Mouse (Mus musculus) intestine, embryonic 14.5 days (tissue): Measurements from ENCODE around the gene Tfr2. TPM values are rescaled to one million over a fixed set of nuclear protein-coding genes. Genes with fewer than 3 reads are reported as not detected.

Experiments
- ATAC-seq: fragments of 200-750 bp; cut with Nextera tagmentation; replicated peaks from 2 replicates; pipeline ENCODE4 v1.8.0; 2017; ENCODE audit warnings: low read depth, moderate number of reproducible peaks, moderate TSS enrichment, moderate library complexity; ENCODE audit not compliant: low FRiP score, low TSS enrichment
- DNase-seq: peaks from one replicate; pipeline ENCODE4 v3.0.0-alpha.2; 2018; ENCODE audit warnings: low spot score
- H3K27ac ChIP-seq: fragments of 300-500 bp; sonication (generic); 2 replicates; pipeline ENCODE4 v1.5.1; 2014; ENCODE audit warnings: low read depth, mild to moderate bottlenecking, control low read depth
- H3K27me3 ChIP-seq: fragments of 300-500 bp; sonication (generic); replicated peaks from 2 replicates; pipeline ENCODE4 v1.6.1; 2014; ENCODE audit warnings: low read length, control low read depth; ENCODE audit not compliant: control insufficient read depth, insufficient read depth
- H3K36me3 ChIP-seq: fragments of 300-500 bp; sonication (generic); 2 replicates; pipeline ENCODE4 v1.6.1; 2014; ENCODE audit warnings: low read length, control low read depth; ENCODE audit not compliant: control insufficient read depth, insufficient read depth
- H3K4me1 ChIP-seq: fragments of 300-500 bp; sonication (generic); replicated peaks from 2 replicates; pipeline ENCODE4 v1.6.1; 2014; ENCODE audit warnings: low read length, control low read depth, mixed read lengths; ENCODE audit not compliant: control insufficient read depth, insufficient read depth
- H3K4me2 ChIP-seq: fragments of 300-500 bp; sonication (generic); 2 replicates; pipeline ENCODE4 v1.6.1; 2014; ENCODE audit warnings: low read length
- H3K4me3 ChIP-seq: fragments of 300-500 bp; sonication (generic); 2 replicates; pipeline ENCODE4 v1.5.1; 2014; ENCODE audit warnings: low read depth, low read length, control low read depth, mixed read lengths
- H3K9ac ChIP-seq: fragments of 300-500 bp; sonication (generic); 2 replicates; pipeline ENCODE4 v1.6.1; 2014; ENCODE audit warnings: mild to moderate bottlenecking, low read length
- H3K9me3 ChIP-seq: fragments of 300-500 bp; sonication (generic); 2 replicates; pipeline ENCODE4 v1.6.1; 2016; ENCODE audit warnings: low read length, control low read depth; ENCODE audit not compliant: control insufficient read depth
- WGBS: fragments of 180-500 bp; shearing (Covaris S2); extraction: QIAGEN DNeasy Blood & Tissue Kit; methylation state at CpG from one replicate; pipeline ENCODE4 v1.1.7; 2014; 5-methylcytosine and 5-hydroxymethylcytosine counted together
- polyA plus RNA-seq: library from polyadenylated mRNA; unstranded; fragments of >200 nt; fragmentation: Nextera tagmentation; extraction: Ambion mirVana; gene quantifications from 2 replicates; pipeline ENCODE4 v1.2.1, GENCODE M21; 2014

Gene Tfr2
- polyA plus RNA-seq, 1 experiment from 2014 or later: 0.34 TPM

GRCm38 (mm10) chr5:137582702-137583101 is 13.1 kb downstream of the Tfr2 start:
- Histone ChIP-seq H3K4me3 (no peak overlapping the region), H3K4me2 (no peak overlapping the region), H3K9ac (no peak overlapping the region), H3K27ac (no peak overlapping the region), H3K27me3 (peaks cover 9% of the 10 kb centered on the region), H3K9me3 (0 out of 2 replicates have a peak, but pooled peaks cover 2% of the 10 kb centered on the region), H3K4me1 (no peaks in the 10 kb centered on the region), H3K36me3 (no peaks in the 10 kb centered on the region)
- 23% methylated on average over 8 of the region's 8 CpGs for WGBS
- ATAC-seq: no peak
- no peak for DNase-seq

GRCm38 (mm10) chr5:137583670-137584169 is 14.1 kb downstream of the Tfr2 start:
- Histone ChIP-seq H3K4me1 (no peaks in the 10 kb centered on the region), H3K4me3 (peak overlapping the region; percentile 28), H3K4me2 (peak overlapping the region; percentile 58), H3K9ac (peak overlapping the region; percentile 2; the same call in 1 of the 2 replicates), H3K36me3 (no peaks in the 10 kb centered on the region), H3K27ac (no peak overlapping the region), H3K9me3 (0 out of 2 replicates have a peak, but pooled peaks cover 2% of the 10 kb centered on the region), H3K27me3 (peaks cover 9% of the 10 kb centered on the region)
- DNase-seq: peak; percentile 67
- WGBS: 12% methylated on average over 27 of the region's 27 CpGs
- peak; percentile 45; the same call in 1 of the 2 replicates for ATAC-seq

GRCm38 (mm10) chr5:137584976-137585375 is 15.3 kb downstream of the Tfr2 start:
- WGBS: 31% methylated on average over 8 of the region's 8 CpGs
- peaks cover 9% of the 10 kb centered on the region for H3K27me3 ChIP-seq
- H3K9ac ChIP-seq: no peak overlapping the region
- ATAC-seq (no peak), DNase-seq (peak; percentile 73)
- no peaks in the 10 kb centered on the region for H3K4me1 ChIP-seq
- H3K4me3 ChIP-seq: no peak overlapping the region
- no peak overlapping the region for H3K4me2 ChIP-seq
- H3K27ac ChIP-seq: no peak overlapping the region
- H3K9me3 ChIP-seq: 0 out of 2 replicates have a peak, but pooled peaks cover 2% of the 10 kb centered on the region
- no peaks in the 10 kb centered on the region for H3K36me3 ChIP-seq

- DNase-seq (no peak), ATAC-seq (no peak)
- no peaks in the 10 kb centered on the region for H3K27me3 ChIP-seq
- 70% methylated on average over 5 of the region's 5 CpGs for WGBS
- no peaks in the 10 kb centered on the region for H3K36me3 ChIP-seq
- H3K27ac ChIP-seq: no peak overlapping the region
- H3K9ac ChIP-seq: no peak overlapping the region
- H3K4me2 ChIP-seq: no peak overlapping the region
- H3K4me3 ChIP-seq: no peak overlapping the region
- no peaks in the 10 kb centered on the region for H3K4me1 ChIP-seq
- 0 out of 2 replicates have a peak, but pooled peaks cover 2% of the 10 kb centered on the region for H3K9me3 ChIP-seq
Measured at GRCm38 (mm10) chr5:137590507-137590906, 20.9 kb downstream of the Tfr2 start.

GRCm38 (mm10) chr5:137595921-137596320 is 26.3 kb downstream of the Tfr2 start:
- Histone ChIP-seq H3K27me3 (no peaks in the 10 kb centered on the region), H3K4me3 (no peak overlapping the region), H3K9me3 (no peaks in the 10 kb centered on the region), H3K27ac (no peak overlapping the region), H3K36me3 (no peaks in the 10 kb centered on the region), H3K4me2 (no peak overlapping the region), H3K9ac (no peak overlapping the region), H3K4me1 (peaks cover 10% of the 10 kb centered on the region)
- ATAC-seq (no peak), DNase-seq (no peak)
- WGBS: 74% methylated on average over 7 of the region's 7 CpGs

GRCm38 (mm10) chr5:137596601-137597261 is 27.1 kb downstream of the Tfr2 start:
- H3K27me3 ChIP-seq: no peaks in the 10 kb centered on the region
- no peaks in the 10 kb centered on the region for H3K9me3 ChIP-seq
- 35% methylated on average over 26 of the region's 30 CpGs for WGBS
- peak overlapping the region; percentile 35 for H3K4me2 ChIP-seq
- H3K4me3 ChIP-seq: peak overlapping the region; percentile 10; the same call in 1 of the 2 replicates
- no peak overlapping the region for H3K27ac ChIP-seq
- DNase-seq: no peak
- no peak for ATAC-seq
- no peak overlapping the region for H3K9ac ChIP-seq
- peaks cover 10% of the 10 kb centered on the region for H3K4me1 ChIP-seq
- no peaks in the 10 kb centered on the region for H3K36me3 ChIP-seq

- no peak overlapping the region for H3K4me2 ChIP-seq
- WGBS: 96% methylated on average over 6 of the region's 6 CpGs
- no peak for ATAC-seq
- H3K9ac ChIP-seq: no peak overlapping the region
- H3K4me3 ChIP-seq: no peak overlapping the region
- no peak overlapping the region for H3K27ac ChIP-seq
- peaks cover 14% of the 10 kb centered on the region for H3K4me1 ChIP-seq
- no peaks in the 10 kb centered on the region for H3K9me3 ChIP-seq
- H3K36me3 ChIP-seq: no peaks in the 10 kb centered on the region
- no peaks in the 10 kb centered on the region for H3K27me3 ChIP-seq
- DNase-seq: no peak
Measured at GRCm38 (mm10) chr5:137597625-137598024, 28.0 kb downstream of the Tfr2 start.

- H3K9ac ChIP-seq: no peak overlapping the region
- H3K27ac ChIP-seq: no peak overlapping the region
- ATAC-seq (no peak), DNase-seq (no peak)
- no peak overlapping the region for H3K4me3 ChIP-seq
- H3K4me2 ChIP-seq: no peak overlapping the region
- H3K27me3 ChIP-seq: no peaks in the 10 kb centered on the region
- H3K9me3 ChIP-seq: no peaks in the 10 kb centered on the region
- H3K4me1 ChIP-seq: peaks cover 16% of the 10 kb centered on the region
- H3K36me3 ChIP-seq: no peaks in the 10 kb centered on the region
- WGBS: 85% methylated on average over 2 of the region's 2 CpGs
Measured at GRCm38 (mm10) chr5:137598100-137598826, 28.6 kb downstream of the Tfr2 start.
